In genomic region chr11:84293288-84293687, GRCm38 (mm10) we compare ENCODE assay signal across 27 mouse cellular contexts.
DNase-seq lines count a peak whose midpoint lies in the region; ATAC-seq and TF ChIP-seq lines count a peak whose summit lies in the region.
"Had no signal": no experiment of that assay in that cellular context is flagged by ENCODE, and none has a peak within 500 bp of the region (broad histone marks: within the 10 kb centered on the region; RNA-seq: fewer than 3 reads in every experiment).

No protein-coding gene starts in this region.

- no peak overlapping the region for H3K4me2 ChIP-seq in hindbrain, embryonic 11.5 days (replicated peaks; ENCODE audit: low read depth, low read length)
- no peak overlapping the region for H3K4me2 ChIP-seq in hindbrain, postnatal 0 days (ENCODE audit: low read depth, low read length)
- no peak overlapping the region for H3K4me2 ChIP-seq in midbrain, embryonic 14.5 days (ENCODE audit: low read length)
- no peak overlapping the region for H3K4me2 ChIP-seq in midbrain, embryonic 15.5 days
- H3K4me2 ChIP-seq in hindbrain, embryonic 13.5 days = no peak overlapping the region
- H3K4me2 ChIP-seq: forebrain, embryonic 13.5 days; heart, embryonic 12.5 days; heart, embryonic 15.5 days had no signal

- TF ChIP-seq CTCF in hindbrain, postnatal 0 days (IDR thresholded peaks at IDR 0.05; ENCODE audit: low read depth) = no peak
- TF ChIP-seq CTCF in MEL (IDR thresholded peaks at IDR 0.05 in 2 of 3, conservative IDR thresholded peaks at IDR 0.05 in 1 of 3; ENCODE audit: control insufficient read depth in 1 of 3, insufficient read depth in 1 of 3, low read depth in 2 of 3, low read length in 3 of 3, poor library complexity in 1 of 3, severe bottlenecking in 1 of 3) = no peak

- H3K27me3 ChIP-seq in hindbrain, embryonic 11.5 days (ENCODE audit: control insufficient read depth, insufficient read depth, low read length) = no peaks in the 10 kb centered on the region
- H3K27me3 ChIP-seq in hindbrain, postnatal 0 days (ENCODE audit: insufficient read depth, low read length) = no peaks in the 10 kb centered on the region
- H3K27me3 ChIP-seq in midbrain, embryonic 14.5 days (ENCODE audit: control insufficient read depth, insufficient read depth, low read length) = no peaks in the 10 kb centered on the region
- no peaks in the 10 kb centered on the region for H3K27me3 ChIP-seq in midbrain, embryonic 15.5 days (replicated peaks)
- no peaks in the 10 kb centered on the region for H3K27me3 ChIP-seq in MEL (ENCODE audit: control insufficient read depth in 1 of 2, insufficient read depth in 2 of 2, low read length in 2 of 2)
- H3K27me3 ChIP-seq in hindbrain, embryonic 13.5 days = no peaks in the 10 kb centered on the region
- H3K27me3 ChIP-seq: CH12.LX; forebrain, embryonic 13.5 days; heart, embryonic 12.5 days; heart, embryonic 15.5 days had no signal

- no peak overlapping the region for H3K9ac ChIP-seq in hindbrain, embryonic 11.5 days (ENCODE audit: low read depth, low read length)
- H3K9ac ChIP-seq in hindbrain, postnatal 0 days (replicated peaks; ENCODE audit: low read length) = no peak overlapping the region
- no peak overlapping the region for H3K9ac ChIP-seq in midbrain, embryonic 14.5 days (replicated peaks; ENCODE audit: low read length)
- no peak overlapping the region for H3K9ac ChIP-seq in midbrain, embryonic 15.5 days
- H3K9ac ChIP-seq in MEL (ENCODE audit: control insufficient read depth, low read depth, low read length, poor library complexity, severe bottlenecking) = no peak overlapping the region
- no peak overlapping the region for H3K9ac ChIP-seq in hindbrain, embryonic 13.5 days
- H3K9ac ChIP-seq: forebrain, embryonic 13.5 days; heart, embryonic 12.5 days; heart, embryonic 15.5 days had no signal

- H3K79me2 ChIP-seq in MEL (ENCODE audit: control insufficient read depth, insufficient read depth, low read length, poor library complexity) = no peaks in the 10 kb centered on the region

- no peak for TF ChIP-seq RAD21 in MEL (IDR thresholded peaks at IDR 0.05; ENCODE audit: low read depth, low read length)

- no peaks in the 10 kb centered on the region for H3K36me3 ChIP-seq in hindbrain, embryonic 11.5 days (ENCODE audit: control insufficient read depth, insufficient read depth, low read length)
- H3K36me3 ChIP-seq in hindbrain, postnatal 0 days (ENCODE audit: insufficient read depth, low read length) = no peaks in the 10 kb centered on the region
- H3K36me3 ChIP-seq in midbrain, embryonic 14.5 days (ENCODE audit: control insufficient read depth, insufficient read depth, low read length) = peaks cover 6% of the 10 kb centered on the region; the same call in 1 of the 2 replicates
- 0 out of 2 replicates have a peak, but pooled peaks cover 2% of the 10 kb centered on the region for H3K36me3 ChIP-seq in midbrain, embryonic 15.5 days (replicated peaks)
- peaks cover 3 to 15% of the 10 kb centered on the region in 2 experiments; a peak in 3 of 4 replicates for H3K36me3 ChIP-seq in MEL (ENCODE audit: control insufficient read depth in 1 of 2, insufficient read depth in 2 of 2, low read length in 2 of 2)
- H3K36me3 ChIP-seq in hindbrain, embryonic 13.5 days = peaks cover 5% of the 10 kb centered on the region
- H3K36me3 ChIP-seq: heart, embryonic 15.5 days had no signal

- DNase-seq in hindbrain, embryonic 11.5 days (ENCODE audit: low spot score) = no peak
- no peak for DNase-seq in hindbrain, postnatal 0 days (ENCODE audit: low spot score)
- DNase-seq in midbrain, embryonic 14.5 days = peak; percentile 58
- no peak for DNase-seq in MEL (ENCODE audit: low read depth, low spot score)
- no peak for DNase-seq in testis, postnatal 10 days (ENCODE audit: low spot score)
- DNase-seq in heart, postnatal 14 days = no peak
- DNase-seq: adrenal gland, adult 8-10 months; adrenal gland, postnatal 25 days; cerebellum, adult 18-20 months; cerebellum, adult 9-10 months; cerebellum, postnatal 14 days; gastrocnemius, adult 2 months; gastrocnemius, postnatal 14 days; heart, adult 18-20 months; heart, postnatal 10 days; heart, postnatal 4 days had no signal

- ATAC-seq in hindbrain, embryonic 11.5 days (ENCODE audit: low FRiP score) = peak; percentile 57; the same call in 1 of the 2 replicates
- no peak for ATAC-seq in hindbrain, postnatal 0 days
- ATAC-seq in midbrain, embryonic 14.5 days (ENCODE audit: low FRiP score, low TSS enrichment) = no peak
- ATAC-seq in midbrain, embryonic 15.5 days (replicated peaks) = no peak
- peak; percentile 66; the same call in 1 of the 2 replicates for ATAC-seq in hindbrain, embryonic 13.5 days (ENCODE audit: low FRiP score)
- ATAC-seq: activated CD4-positive, CD25-positive, alpha-beta regulatory T cell, adult 4 months; forebrain, embryonic 13.5 days; forebrain, embryonic 16.5 days; intestine, postnatal 0 days had no signal

- H3K9me3 ChIP-seq in hindbrain, embryonic 11.5 days (ENCODE audit: control insufficient read depth, low read length) = no peaks in the 10 kb centered on the region
- H3K9me3 ChIP-seq in hindbrain, postnatal 0 days (ENCODE audit: low read length) = no peaks in the 10 kb centered on the region
- H3K9me3 ChIP-seq in midbrain, embryonic 14.5 days (ENCODE audit: control insufficient read depth, low read length) = no peaks in the 10 kb centered on the region
- no peaks in the 10 kb centered on the region for H3K9me3 ChIP-seq in midbrain, embryonic 15.5 days
- no peaks in the 10 kb centered on the region for H3K9me3 ChIP-seq in MEL (replicated peaks; ENCODE audit: insufficient read depth, low read length)
- H3K9me3 ChIP-seq in hindbrain, embryonic 13.5 days = no peaks in the 10 kb centered on the region
- H3K9me3 ChIP-seq: forebrain, embryonic 10.5 days; forebrain, embryonic 13.5 days; G1E; heart, embryonic 12.5 days; heart, embryonic 15.5 days had no signal

- H3K27ac ChIP-seq in hindbrain, embryonic 11.5 days (ENCODE audit: low read depth, low read length) = no peak overlapping the region
- no peak overlapping the region for H3K27ac ChIP-seq in hindbrain, postnatal 0 days
- no peak overlapping the region for H3K27ac ChIP-seq in midbrain, embryonic 14.5 days (replicated peaks; ENCODE audit: low read depth, low read length)
- H3K27ac ChIP-seq in midbrain, embryonic 15.5 days = no peak overlapping the region
- no peak overlapping the region for H3K27ac ChIP-seq in MEL (ENCODE audit: control insufficient read depth, low read depth, low read length)
- H3K27ac ChIP-seq in hindbrain, embryonic 13.5 days = peak overlapping the region; percentile 23; the same call in 1 of the 2 replicates
- H3K27ac ChIP-seq: forebrain, embryonic 10.5 days; forebrain, embryonic 13.5 days; gastrocnemius, adult 2 months; heart, embryonic 15.5 days had no signal

- no peaks in the 10 kb centered on the region for H3K4me1 ChIP-seq in hindbrain, embryonic 11.5 days (replicated peaks; ENCODE audit: control insufficient read depth, insufficient read depth, low read length)
- H3K4me1 ChIP-seq in hindbrain, postnatal 0 days (ENCODE audit: insufficient read depth, low read length) = no peaks in the 10 kb centered on the region
- H3K4me1 ChIP-seq in midbrain, embryonic 14.5 days (ENCODE audit: control insufficient read depth, insufficient read depth, low read length) = no peaks in the 10 kb centered on the region
- no peaks in the 10 kb centered on the region for H3K4me1 ChIP-seq in midbrain, embryonic 15.5 days
- H3K4me1 ChIP-seq in MEL (ENCODE audit: control insufficient read depth in 1 of 2, insufficient read depth in 2 of 2, low read length in 2 of 2) = no peaks in the 10 kb centered on the region
- peaks cover 3% of the 10 kb centered on the region; the same call in 1 of the 2 replicates for H3K4me1 ChIP-seq in hindbrain, embryonic 13.5 days (replicated peaks)
- H3K4me1 ChIP-seq: forebrain, embryonic 10.5 days; forebrain, embryonic 13.5 days had no signal

- no peak for TF ChIP-seq POLR2A in MEL (IDR thresholded peaks at IDR 0.05; ENCODE audit: control insufficient read depth in 1 of 2, insufficient read depth in 1 of 2, low read depth in 1 of 2, low read length in 2 of 2, poor library complexity in 1 of 2)

- intact Hi-C loops in heart, postnatal 14 days (cut with DNase I) = no loop called here

- H3K4me3 ChIP-seq in hindbrain, embryonic 11.5 days (ENCODE audit: low read depth, low read length) = no peak overlapping the region
- no peak overlapping the region for H3K4me3 ChIP-seq in hindbrain, postnatal 0 days (ENCODE audit: low read length)
- no peak overlapping the region for H3K4me3 ChIP-seq in midbrain, embryonic 14.5 days (replicated peaks; ENCODE audit: low read depth, low read length)
- no peak overlapping the region for H3K4me3 ChIP-seq in midbrain, embryonic 15.5 days
- H3K4me3 ChIP-seq in MEL (ENCODE audit: control insufficient read depth in 1 of 2, insufficient read depth in 1 of 2, low read depth in 2 of 2, low read length in 2 of 2) = no peak overlapping the region
- no peak overlapping the region for H3K4me3 ChIP-seq in hindbrain, embryonic 13.5 days
- H3K4me3 ChIP-seq: forebrain, embryonic 10.5 days; forebrain, embryonic 13.5 days; gastrocnemius, adult 2 months; heart, embryonic 12.5 days; heart, embryonic 15.5 days had no signal

- 77% methylated on average over 3 of the region's 3 CpGs for WGBS in hindbrain, embryonic 11.5 days
- 62% methylated on average over 3 of the region's 3 CpGs for WGBS in hindbrain, postnatal 0 days
- WGBS in midbrain, embryonic 14.5 days = 48% methylated on average over 3 of the region's 3 CpGs
- WGBS in midbrain, embryonic 15.5 days = 48% methylated on average over 3 of the region's 3 CpGs
- 51% methylated on average over 3 of the region's 3 CpGs for WGBS in hindbrain, embryonic 13.5 days

- no peak for TF ChIP-seq EP300 in MEL (IDR thresholded peaks at IDR 0.05; ENCODE audit: low read depth in 1 of 2, low read length in 2 of 2)

TF ChIP-seq in MEL, 35 proteins besides CTCF, POLR2A, EP300 and RAD21:
- no peak for TF ChIP-seq MAZ (IDR thresholded peaks at IDR 0.05; ENCODE audit: low read depth, low read length)
- TF ChIP-seq ZNF384 (IDR thresholded peaks at IDR 0.05; ENCODE audit: low read depth, low read length) = peak; percentile 31; the same call in 1 of the 2 replicates

Comparison
In these comparisons a context has a peak if more than half of its experiments do, and no peak if none do; other contexts are left out.
1. ATAC-seq: peak in hindbrain, embryonic 11.5 days (single experiment) and hindbrain, embryonic 13.5 days (single experiment); none in hindbrain, postnatal 0 days (single experiment), midbrain, embryonic 14.5 days (single experiment) and midbrain, embryonic 15.5 days (single experiment).